Mouse (Mus musculus): ENCODE results near the gene Aspscr1.
A peak's percentile ranks its signal among the peaks of the same experiment; 100 is the strongest.

The Aspscr1 gene

DNA sequence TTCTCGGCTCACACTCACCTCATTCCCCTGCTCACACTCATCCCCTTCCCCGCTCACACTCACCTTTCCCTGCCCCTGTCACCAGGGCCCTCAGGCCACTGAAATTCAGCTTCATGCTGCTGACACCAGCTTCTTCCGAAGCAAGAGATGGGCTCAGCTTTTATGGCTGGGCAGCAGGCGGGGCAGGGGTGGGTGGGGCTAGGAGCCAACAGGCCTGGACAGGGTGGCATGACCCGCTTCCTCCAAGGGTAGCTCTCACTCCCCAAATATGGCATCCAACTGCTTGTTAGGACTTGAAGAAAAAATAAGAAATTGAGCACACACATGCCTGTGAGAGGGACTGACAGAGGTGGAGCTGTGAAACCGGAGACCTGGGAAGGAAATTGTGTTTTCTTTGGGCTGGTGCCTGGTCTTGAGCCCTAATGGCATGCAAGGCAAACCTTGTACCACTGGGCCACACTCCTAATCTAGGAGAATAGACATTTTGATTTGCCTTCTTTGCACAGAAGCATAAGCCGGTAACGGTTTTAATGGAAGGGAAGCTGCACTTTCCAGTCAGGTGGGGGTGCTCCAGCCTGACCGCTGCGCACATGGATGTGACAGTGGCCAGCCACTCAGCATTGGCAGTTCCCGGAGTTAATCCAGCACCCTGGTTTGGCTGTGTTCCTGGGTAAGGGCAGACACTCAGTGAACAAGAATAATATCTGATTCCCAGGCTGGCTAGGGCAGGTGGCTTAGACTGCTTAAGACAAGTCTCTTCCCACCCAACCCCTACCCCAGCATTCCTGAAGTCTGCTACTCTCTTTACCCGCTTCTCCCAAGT lies 59.3 kb downstream of the Aspscr1 start, which contains the start of gene Cbr2:
Cbr2 (minus strand) TSS at position 257 of the 823 bp plus-strand sequence.
- no peak for DNase-seq (ENCODE audit: low spot score in 2 of 2)

- DNase-seq (ENCODE audit: low spot score in 2 of 2), result no peak
Measured at GRCm38 (mm10) chr11:120733521-120733920, 60.7 kb downstream of the Aspscr1 start.

DNA sequence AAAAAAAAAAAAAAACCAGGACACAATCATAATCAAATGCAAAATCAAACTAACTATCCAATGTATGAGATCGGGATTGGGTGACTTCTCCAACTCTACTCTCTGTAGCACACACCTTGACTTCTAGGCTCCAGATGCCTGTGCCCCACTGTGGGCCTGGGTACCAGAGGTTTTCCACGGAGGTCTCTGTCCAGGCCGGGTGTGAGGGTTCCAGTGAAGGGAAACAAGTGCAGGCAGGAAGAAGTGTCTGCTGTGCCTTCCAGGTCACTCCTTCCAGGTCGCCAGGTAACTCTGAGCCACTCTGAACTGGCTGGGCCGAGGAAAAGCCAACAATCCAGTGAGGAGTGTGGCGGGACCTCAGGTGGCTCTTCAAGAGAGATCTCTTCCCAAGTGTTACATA lies 63.7 kb downstream of the Aspscr1 start:
- DNase-seq (ENCODE audit: low spot score in 2 of 2), result no peak

DNA sequence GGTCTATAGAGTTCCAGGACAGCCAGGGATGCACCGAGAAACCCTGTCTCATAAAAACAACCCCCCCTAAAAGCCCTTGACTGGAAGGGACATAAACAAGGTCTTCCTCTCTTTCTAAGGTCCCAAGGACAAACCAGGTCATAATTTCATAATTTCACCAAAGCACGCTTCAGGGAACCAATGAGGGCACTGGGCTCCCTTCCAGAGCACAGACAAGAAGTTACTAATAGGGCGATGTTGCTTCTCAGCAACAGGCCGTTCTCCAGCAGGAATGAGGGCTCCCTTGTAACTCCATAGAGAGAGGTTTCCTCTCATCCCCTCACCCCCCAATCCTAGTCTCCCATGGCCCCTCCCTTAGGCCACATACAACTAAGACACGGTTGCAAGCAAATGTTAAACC lies 68.2 kb downstream of the Aspscr1 start:
- DNase-seq (ENCODE audit: low spot score in 2 of 2), result no peak

GRCm38 (mm10) chr11:120744121-120744701 lies 71.4 kb downstream of the Aspscr1 start:
- DNase-seq (ENCODE audit: low spot score in 2 of 2), result no peak

GRCm38 (mm10) chr11:120747974-120748373 lies 75.2 kb downstream of the Aspscr1 start:
- no peak for DNase-seq (ENCODE audit: low spot score in 2 of 2)

- peak in 1 of 2 experiments; percentile 22 for DNase-seq (ENCODE audit: low spot score in 2 of 2)
Measured at GRCm38 (mm10) chr11:120749430-120749829, 76.7 kb downstream of the Aspscr1 start.

DNA sequence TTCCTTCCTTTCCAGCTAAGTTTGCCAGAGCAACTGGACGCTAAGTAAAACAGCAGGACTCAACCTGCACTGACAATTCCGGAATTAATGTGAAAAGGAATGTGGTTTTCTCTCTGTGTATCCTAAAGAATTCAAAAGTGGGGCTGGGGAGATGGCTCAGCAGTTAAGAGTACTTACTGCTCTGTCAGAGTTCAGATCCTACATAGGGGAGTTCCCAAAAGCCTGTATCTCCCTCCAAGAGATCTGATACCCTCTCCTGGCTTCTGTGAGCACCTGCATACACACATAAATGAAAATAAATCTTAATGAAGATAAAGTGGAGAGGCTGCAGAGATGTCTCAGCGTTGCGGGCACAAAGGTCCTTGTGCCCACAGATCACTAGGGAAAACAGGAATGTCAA lies 78.8 kb downstream of the Aspscr1 start:
- no peak for DNase-seq (ENCODE audit: low spot score in 2 of 2)
